ENCODE assay signal across 1 mouse cellular context in the genomic region with DNA sequence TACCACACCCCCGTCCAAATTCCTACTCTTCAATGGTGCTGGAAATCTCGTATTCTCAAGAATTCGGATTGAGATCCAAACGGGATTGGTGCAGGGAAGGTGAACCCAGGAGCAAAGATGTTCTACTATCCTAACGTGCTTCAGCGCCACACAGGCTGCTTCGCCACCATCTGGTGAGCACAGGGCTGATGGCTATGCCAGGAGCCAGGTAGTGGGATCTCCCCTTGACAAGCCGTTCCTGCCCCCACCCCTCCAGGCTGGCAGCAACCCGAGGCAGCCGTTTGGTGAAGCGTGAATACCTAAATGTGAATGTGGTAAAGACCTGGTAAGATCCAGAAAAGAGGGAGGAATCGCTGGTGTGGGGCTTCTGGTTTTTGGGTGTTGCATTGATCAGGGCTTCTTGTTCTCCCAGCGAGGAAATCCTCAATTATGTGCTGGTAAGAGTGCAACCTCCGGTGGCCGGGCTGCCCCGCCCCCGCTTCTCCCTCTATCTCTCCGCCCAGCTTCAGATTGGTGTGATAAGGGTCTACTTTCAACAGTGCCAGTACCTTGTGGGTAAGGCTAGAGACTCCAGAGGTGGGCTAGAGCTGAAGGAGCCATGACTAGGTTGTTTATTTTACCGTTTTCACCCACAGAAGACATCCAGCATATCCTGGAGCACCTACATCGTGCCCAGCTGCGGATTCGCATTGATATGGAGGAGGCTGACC.
A peak's percentile ranks its signal among the peaks of the same experiment; 100 is the strongest.
TF ChIP-seq lines count a peak whose summit lies in the region.

No protein-coding gene starts in this region.

TF ChIP-seq in MEL, 35 proteins besides CTCF, POLR2A, EP300 and RAD21:
- TF ChIP-seq HCFC1 (IDR thresholded peaks at IDR 0.05; ENCODE audit: low read depth, low read length) (peak; percentile 18; the same call in 1 of the 2 replicates), UBTF (IDR thresholded peaks at IDR 0.05; ENCODE audit: borderline replicate concordance, insufficient read depth, low read depth, low read length) (no peak), RCOR1 (IDR thresholded peaks at IDR 0.05; ENCODE audit: low read depth, low read length) (peak; percentile 66), ETS1 (IDR thresholded peaks at IDR 0.05; ENCODE audit: low read depth, low read length) (peak; percentile 63; the same call in 1 of the 2 replicates), TCF12 (IDR thresholded peaks at IDR 0.05; ENCODE audit: low read depth, low read length) (peak; percentile 86), POLR2AphosphoS2 (IDR thresholded peaks at IDR 0.05; ENCODE audit: low read length) (peak; percentile 52; the same call in 1 of the 2 replicates), MAZ (IDR thresholded peaks at IDR 0.05; ENCODE audit: low read depth, low read length) (peak; percentile 72; the same call in 1 of the 2 replicates), POLR2AphosphoS5 (IDR thresholded peaks at IDR 0.05; ENCODE audit: borderline replicate concordance, low read depth, low read length) (no peak), GATA1 (IDR thresholded peaks at IDR 0.05; ENCODE audit: low read depth, low read length) (peak; percentile 89), NRF1 (IDR thresholded peaks at IDR 0.05; ENCODE audit: insufficient read depth, low read depth, low read length, poor library complexity, severe bottlenecking) (no peak), USF2 (IDR thresholded peaks at IDR 0.05; ENCODE audit: borderline replicate concordance in 1 of 2, insufficient read depth in 1 of 2, low read depth in 1 of 2, low read length in 2 of 2) (no peak), TBP (IDR thresholded peaks at IDR 0.05; ENCODE audit: low read depth, low read length) (no peak), ZKSCAN1 (IDR thresholded peaks at IDR 0.05; ENCODE audit: low read depth, low read length) (no peak), CHD2 (IDR thresholded peaks at IDR 0.05; ENCODE audit: low read length) (no peak), SIN3A (IDR thresholded peaks at IDR 0.05; ENCODE audit: low read length) (peak; percentile 66), GABPA (IDR thresholded peaks at IDR 0.05; ENCODE audit: low read depth, low read length) (no peak), MYB (IDR thresholded peaks at IDR 0.05; ENCODE audit: low read depth, low read length) (no peak), TAL1 (IDR thresholded peaks at IDR 0.05; ENCODE audit: low read length) (peak; percentile 50), CHD1 (IDR thresholded peaks at IDR 0.05; ENCODE audit: low read depth, low read length) (no peak), MAX (IDR thresholded peaks at IDR 0.05; ENCODE audit: low read length) (no peak), MAFK (IDR thresholded peaks at IDR 0.05; ENCODE audit: borderline replicate concordance, low read depth, low read length) (no peak), ZMIZ1 (IDR thresholded peaks at IDR 0.05; ENCODE audit: low read depth, low read length) (no peak), E2F4 (IDR thresholded peaks at IDR 0.05; ENCODE audit: borderline replicate concordance, low read depth, low read length) (no peak), MEF2A (IDR thresholded peaks at IDR 0.05; ENCODE audit: extremely low read depth, insufficient replicate concordance, low read depth, low read length, poor library complexity, severe bottlenecking) (no peak), ELF1 (IDR thresholded peaks at IDR 0.05; ENCODE audit: low read depth, low read length) (no peak), SMC3 (IDR thresholded peaks at IDR 0.05; ENCODE audit: low read depth, low read length) (no peak), KAT2A (conservative IDR thresholded peaks at IDR 0.05; ENCODE audit: low read depth, low read length) (no peak), USF1 (IDR thresholded peaks at IDR 0.05; ENCODE audit: low read depth, low read length) (no peak), ZC3H11A (IDR thresholded peaks at IDR 0.05; ENCODE audit: low read depth, low read length) (no peak), MYC (IDR thresholded peaks at IDR 0.05; ENCODE audit: low read depth, low read length) (no peak), NELFE (IDR thresholded peaks at IDR 0.05; ENCODE audit: low read depth, low read length) (peak; percentile 37)
